10 mouse cellular contexts compared by ENCODE assay signal in the genomic region with DNA sequence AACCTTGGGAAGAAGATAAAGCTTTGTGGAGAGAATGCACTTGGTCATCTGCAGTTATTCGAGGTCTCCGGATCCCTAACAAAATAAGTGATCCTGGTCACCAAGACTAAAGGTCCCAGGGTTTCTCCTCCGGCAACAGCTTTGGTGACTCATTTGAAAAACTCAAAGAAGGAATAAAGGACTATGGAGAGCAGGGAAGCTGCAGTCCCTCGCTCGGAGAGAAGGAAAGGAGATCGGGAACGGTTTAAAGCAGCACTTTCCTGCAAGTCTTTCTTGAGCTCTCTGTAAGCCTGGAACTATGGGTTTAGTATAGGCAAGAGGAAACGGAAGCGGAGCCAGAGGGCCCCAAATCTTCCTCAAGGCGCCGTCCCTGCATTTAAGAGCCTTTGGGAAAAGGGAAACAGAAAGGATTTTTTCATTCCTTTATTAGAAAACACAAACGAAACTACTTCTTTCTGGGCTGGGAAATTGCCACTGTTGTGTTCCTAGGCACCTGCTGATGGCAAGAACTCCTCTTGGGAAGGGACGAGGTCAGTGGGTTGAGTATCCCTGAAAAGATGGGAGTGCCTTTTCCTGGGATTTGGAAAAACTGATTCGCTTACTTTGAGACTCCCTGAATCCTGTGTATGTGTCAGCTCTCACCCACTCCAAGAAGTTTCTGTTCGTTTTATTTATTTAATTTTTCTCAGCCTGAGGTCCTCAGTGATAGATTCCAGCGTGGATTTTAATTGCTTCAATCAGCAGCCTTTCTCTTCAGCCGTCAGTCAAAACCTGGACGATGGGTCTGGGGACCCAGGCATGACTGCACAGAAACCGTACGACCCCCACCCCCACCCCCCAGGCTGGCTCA. TPM values are rescaled to one million over a fixed set of nuclear protein-coding genes. Genes with fewer than 3 reads are reported as not detected.
DNase-seq lines count a peak whose midpoint lies in the region; ATAC-seq lines count a peak whose summit lies in the region.
"Had no signal": no experiment of that assay in that cellular context is flagged by ENCODE, and none has a peak within 500 bp of the region (broad histone marks: within the 10 kb centered on the region; RNA-seq: fewer than 3 reads in every experiment).

No protein-coding gene starts in this region.

- peaks cover 88% of the 10 kb centered on the region for H3K27me3 ChIP-seq in heart, embryonic 16.5 days (ENCODE audit: control insufficient read depth, insufficient read depth, low read length)
- H3K27me3 ChIP-seq in embryonic facial prominence, embryonic 15.5 days, result peaks cover 89% of the 10 kb centered on the region
- peaks cover 98% of the 10 kb centered on the region for H3K27me3 ChIP-seq in midbrain, embryonic 10.5 days (ENCODE audit: low read depth, poor library complexity, severe bottlenecking)

- H3K27ac ChIP-seq in heart, embryonic 16.5 days (ENCODE audit: low read length), result no peak overlapping the region
- no peak overlapping the region for H3K27ac ChIP-seq in embryonic facial prominence, embryonic 15.5 days (replicated peaks)
- 0 out of 2 replicates have a peak overlapping the region, but pooled peaks have one; percentile 68 for H3K27ac ChIP-seq in midbrain, embryonic 10.5 days (replicated peaks)

- no peak for ATAC-seq in heart, embryonic 16.5 days (replicated peaks; ENCODE audit: extremely low read depth, insufficient read depth, low FRiP score)
- no peak for ATAC-seq in embryonic facial prominence, embryonic 15.5 days (ENCODE audit: insufficient number of reproducible peaks, low FRiP score, low TSS enrichment, low read depth)

- no peaks in the 10 kb centered on the region for H3K9me3 ChIP-seq in heart, embryonic 16.5 days (replicated peaks; ENCODE audit: control insufficient read depth, low read length)
- no peaks in the 10 kb centered on the region for H3K9me3 ChIP-seq in embryonic facial prominence, embryonic 15.5 days (replicated peaks)
- no peaks in the 10 kb centered on the region for H3K9me3 ChIP-seq in midbrain, embryonic 10.5 days (replicated peaks)

- 5% methylated on average over 20 of the region's 20 CpGs for WGBS in heart, embryonic 16.5 days
- 3% methylated on average over 20 of the region's 20 CpGs for WGBS in embryonic facial prominence, embryonic 15.5 days
- 1% methylated on average over 20 of the region's 20 CpGs for WGBS in midbrain, embryonic 10.5 days

- peaks cover 12% of the 10 kb centered on the region for H3K4me1 ChIP-seq in heart, embryonic 16.5 days (ENCODE audit: control insufficient read depth, insufficient read depth, low read length)
- peaks cover 23% of the 10 kb centered on the region for H3K4me1 ChIP-seq in embryonic facial prominence, embryonic 15.5 days
- peaks cover 50% of the 10 kb centered on the region for H3K4me1 ChIP-seq in midbrain, embryonic 10.5 days

- H3K4me2 ChIP-seq in heart, embryonic 16.5 days (ENCODE audit: low read depth, low read length), result peak overlapping the region; percentile 74; the same call in 1 of the 2 replicates
- H3K4me2 ChIP-seq in embryonic facial prominence, embryonic 15.5 days (replicated peaks), result peak overlapping the region; percentile 55; the same call in 1 of the 2 replicates

- DNase-seq in heart, postnatal 4 days, result no peak
- DNase-seq in ES-CJ7 (ENCODE audit: low read depth, low spot score), result peak; percentile 12
- no peak for DNase-seq in midbrain, embryonic 10.5 days (ENCODE audit: low spot score)
- DNase-seq in urinary bladder, postnatal 14 days (ENCODE audit: low spot score), result no peak
- DNase-seq in lung, postnatal 4 days, result no peak
- DNase-seq in spleen, postnatal 4 days (ENCODE audit: low spot score in 2 of 2), result no peak
- DNase-seq: lung, adult 2 months had no signal

- H3K9ac ChIP-seq in heart, embryonic 16.5 days (ENCODE audit: low read length), result no peak overlapping the region
- no peak overlapping the region for H3K9ac ChIP-seq in embryonic facial prominence, embryonic 15.5 days

- H3K4me3 ChIP-seq in heart, embryonic 16.5 days (ENCODE audit: low read length), result no peak overlapping the region
- no peak overlapping the region for H3K4me3 ChIP-seq in embryonic facial prominence, embryonic 15.5 days (replicated peaks)
- peak overlapping the region; percentile 56 for H3K4me3 ChIP-seq in midbrain, embryonic 10.5 days

- no peaks in the 10 kb centered on the region for H3K36me3 ChIP-seq in heart, embryonic 16.5 days (ENCODE audit: control insufficient read depth, insufficient read depth)
- no peaks in the 10 kb centered on the region for H3K36me3 ChIP-seq in embryonic facial prominence, embryonic 15.5 days
- H3K36me3 ChIP-seq in midbrain, embryonic 10.5 days, result no peaks in the 10 kb centered on the region

RNA-seq across cellular contexts. Expression of a gene that starts 0.8 kb away (rescaled TPM):
- polyA plus RNA-seq in heart, embryonic 16.5 days (2015; fragmentation: Nextera tagmentation; extraction: Ambion mirVana), result 0.19 and 0.20 TPM in 2 replicates
- not detected for total RNA-seq in heart, postnatal 4 days (2021)
- 0.35 and 0.53 TPM in 2 replicates for polyA plus RNA-seq in embryonic facial prominence, embryonic 15.5 days (2015; fragmentation: Nextera tagmentation; extraction: Ambion mirVana)
- 4.0 and 13.4 TPM in 2 replicates for polyA plus RNA-seq in midbrain, embryonic 10.5 days (2016; fragmentation: Nextera tagmentation; extraction: Ambion mirVana)
- total RNA-seq: adrenal gland, postnatal 25 days had no signal
- polyA plus RNA-seq: lung, adult 2 months had no signal
